Mouse (Mus musculus): ENCODE data around the gene Vwa5b1.

The Vwa5b1 gene

DNA sequence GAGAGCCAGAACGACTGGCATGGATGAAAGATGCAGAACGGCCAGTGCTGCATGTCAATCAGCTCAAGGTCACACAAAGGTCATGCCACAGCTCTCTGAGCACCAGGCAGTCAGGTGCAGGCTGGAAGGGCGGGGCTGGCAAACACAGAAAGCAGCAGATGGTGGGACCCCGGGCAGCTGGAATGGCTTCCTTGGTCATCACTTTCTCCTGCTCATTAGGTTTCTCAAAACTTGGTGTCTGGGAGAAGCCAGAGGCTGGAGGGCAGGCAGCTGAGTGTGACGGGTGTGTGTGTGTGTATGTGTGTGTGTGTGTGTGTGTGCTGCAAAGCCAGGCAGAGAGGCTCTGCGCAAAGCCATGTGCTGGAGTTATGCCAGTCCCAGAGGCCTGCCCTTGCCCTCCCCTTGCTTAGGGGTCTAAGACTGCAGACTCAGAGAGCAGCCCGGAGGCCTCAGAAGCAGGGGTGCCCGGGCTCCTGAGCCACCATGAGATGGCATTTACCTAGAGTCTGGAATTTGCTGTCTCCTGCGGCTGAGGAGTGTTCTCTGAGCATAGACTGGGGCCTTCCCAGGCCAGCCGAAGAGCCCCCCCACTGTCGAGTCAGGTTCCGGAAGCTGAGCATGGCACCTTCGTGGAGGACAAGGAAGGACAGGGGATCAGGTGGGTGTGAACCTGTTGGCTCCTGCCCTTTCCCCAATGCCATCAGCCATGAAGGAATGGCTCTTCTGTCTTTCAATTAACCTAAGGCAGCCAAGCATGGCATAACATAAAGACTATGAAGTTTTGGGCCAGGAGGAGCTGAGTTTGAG, 60.7 kb downstream of the Vwa5b1 start:
- DNase-seq: peak; percentile 75

DNA sequence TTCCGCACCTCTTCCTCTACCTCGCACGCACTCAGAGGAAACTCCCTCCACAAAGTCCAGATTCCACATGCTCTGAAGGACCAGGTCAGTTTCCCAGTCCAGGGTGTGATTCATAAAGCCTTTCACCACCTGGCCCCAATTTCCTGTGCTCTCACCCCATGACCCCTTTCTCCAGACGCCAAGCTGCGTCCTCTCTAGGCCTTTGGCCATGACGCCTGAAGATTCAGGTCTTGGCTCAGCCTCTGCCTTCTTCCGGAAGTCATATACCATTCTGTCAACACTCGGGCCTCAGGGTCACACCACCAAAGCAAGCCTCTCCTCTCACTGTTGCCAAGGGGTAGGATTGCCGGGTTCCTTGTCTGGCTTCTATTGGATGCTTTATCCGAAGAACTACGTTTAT, 65.8 kb downstream of the Vwa5b1 start:
- no peak for DNase-seq

DNA sequence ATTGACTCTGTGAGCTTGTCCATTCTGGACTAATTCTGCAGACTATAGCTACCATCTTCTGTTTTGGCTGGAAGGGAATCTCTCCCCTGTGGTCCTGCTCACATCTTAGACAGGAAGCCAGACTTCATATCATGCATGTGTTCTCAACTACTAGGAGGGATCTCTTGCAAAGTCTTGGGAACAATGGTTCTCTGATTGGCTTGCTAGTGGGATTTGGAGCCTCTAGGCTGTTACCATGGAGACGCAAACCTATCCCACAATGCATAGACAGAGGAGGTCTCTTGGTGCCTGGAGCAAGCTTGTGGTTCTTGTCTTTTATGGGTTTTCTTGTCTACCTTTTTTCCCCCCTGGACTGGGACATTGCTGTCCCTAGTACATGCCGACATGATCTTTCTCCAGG, 67.4 kb downstream of the Vwa5b1 start:
- peak; percentile 60 for DNase-seq

DNA sequence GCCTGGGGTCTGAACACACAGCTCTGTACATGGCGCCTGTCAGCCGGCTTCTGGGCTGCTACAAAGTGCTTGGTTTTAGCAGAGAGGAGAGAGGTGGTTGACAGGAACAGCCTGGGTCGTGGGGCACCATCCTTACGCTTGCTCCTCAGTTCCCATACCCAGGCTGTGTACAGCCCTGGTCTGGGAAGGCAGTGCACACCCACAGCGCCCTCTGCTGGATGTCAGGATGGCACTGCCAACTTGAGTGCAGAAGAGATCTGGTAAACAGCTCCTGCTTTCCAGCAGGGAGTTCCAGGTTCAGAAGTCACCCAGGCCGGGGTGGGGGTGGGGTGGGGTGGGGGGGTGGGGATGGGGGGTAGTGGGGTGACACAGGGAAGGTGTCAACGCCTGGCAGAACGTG, 73.7 kb downstream of the Vwa5b1 start:
- DNase-seq: peak; percentile 90

DNA sequence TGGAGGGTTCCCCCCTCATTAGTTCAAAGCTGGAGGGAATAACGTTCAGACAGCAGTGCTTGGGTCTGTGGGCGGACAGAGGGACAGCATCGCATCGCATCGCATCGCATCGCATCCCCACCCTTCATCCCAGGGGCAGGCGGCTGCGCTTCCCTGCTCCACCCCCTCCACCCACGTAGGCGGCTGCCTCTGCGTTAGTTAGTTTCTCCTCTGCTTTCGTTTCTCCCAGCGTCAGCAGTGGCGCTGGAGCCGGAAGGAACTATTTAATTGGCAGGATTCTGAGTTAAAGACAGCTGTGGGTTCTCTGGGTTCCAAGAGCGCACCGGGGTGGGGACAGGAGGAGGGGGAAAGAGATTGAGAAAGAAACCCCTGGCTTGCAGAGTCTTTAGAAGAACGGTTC, 80.2 kb downstream of the Vwa5b1 start:
- peak; percentile 53 for DNase-seq

DNA sequence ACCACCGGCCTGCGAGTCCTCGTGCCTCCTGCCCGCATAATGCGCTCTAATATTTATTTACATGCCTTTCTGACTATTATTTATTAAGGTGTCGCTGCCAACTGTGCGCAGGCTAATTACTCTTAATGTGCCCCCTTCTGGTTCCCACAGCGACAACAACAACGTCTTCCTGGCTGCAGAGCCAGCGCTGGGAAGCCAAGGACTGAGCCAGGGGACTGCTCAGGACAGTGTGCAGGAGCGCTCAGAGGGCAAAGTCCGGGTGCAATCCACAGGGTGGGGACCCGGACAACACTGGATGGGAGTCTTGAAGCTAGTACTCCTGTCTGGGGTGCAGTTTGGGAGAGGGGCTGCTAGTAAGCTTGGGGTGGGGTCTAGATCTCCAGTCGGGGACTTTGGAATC, 80.8 kb downstream of the Vwa5b1 start:
- no peak for DNase-seq

DNA sequence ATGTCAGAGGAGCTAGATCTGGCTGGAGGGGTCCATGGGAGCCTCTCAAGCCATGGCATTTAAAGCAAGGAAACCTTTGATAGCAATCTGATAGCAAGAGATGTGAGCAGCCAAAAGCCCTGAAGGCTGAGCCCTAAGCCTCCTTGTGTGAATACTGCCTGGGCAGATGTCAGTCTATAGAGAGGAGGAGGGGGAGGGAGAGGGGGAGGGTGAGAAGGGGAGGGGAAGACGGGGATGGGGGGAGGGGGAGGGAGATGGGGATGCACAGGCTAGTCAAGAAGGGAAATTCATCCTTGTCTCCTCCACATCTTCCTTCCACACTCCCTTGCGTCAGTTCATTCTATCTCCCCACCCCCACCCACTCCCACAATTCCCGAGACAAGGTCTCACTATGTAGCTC, 81.4 kb downstream of the Vwa5b1 start:
- peak; percentile 54 for DNase-seq

DNA sequence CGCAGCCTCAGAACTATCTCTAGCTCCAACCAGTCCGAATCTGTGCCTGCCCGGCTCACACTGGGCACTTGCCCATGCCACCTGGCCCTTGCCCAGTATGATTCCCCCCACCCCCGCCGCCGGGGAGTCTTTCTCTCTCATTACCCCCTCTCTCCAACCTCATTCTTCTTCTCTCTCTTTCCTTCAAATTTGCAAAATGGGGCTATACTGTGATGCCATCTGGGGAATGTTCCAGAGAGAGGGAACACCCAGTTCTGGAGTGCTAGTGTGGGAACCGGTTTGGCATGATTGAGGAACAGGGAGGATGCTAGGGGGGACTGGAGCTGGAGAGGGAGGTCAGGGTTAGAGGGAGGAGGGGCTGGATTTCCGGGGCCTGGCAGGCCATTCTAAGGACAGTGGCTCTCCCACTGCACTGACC, 82.2 kb downstream of the Vwa5b1 start:
- DNase-seq: no peak

DNA sequence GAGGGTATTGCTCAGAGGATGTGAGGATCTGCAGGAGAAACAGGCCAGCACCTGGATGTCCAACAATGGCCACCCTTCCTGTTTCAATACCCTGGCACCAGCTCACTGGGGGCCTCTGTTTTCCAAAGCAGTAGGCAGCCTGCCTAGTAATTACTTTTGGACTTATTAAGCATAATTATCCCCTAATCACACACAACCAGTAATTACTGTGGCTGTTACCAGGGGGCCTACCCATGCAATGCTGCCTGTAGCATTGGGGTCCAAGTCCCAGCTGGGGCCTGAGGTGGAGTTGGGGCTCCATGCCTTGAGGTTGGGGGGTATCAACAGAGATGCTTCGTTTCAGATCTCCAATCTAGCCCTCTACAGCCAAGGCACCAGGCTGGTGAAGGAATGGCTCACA, 82.6 kb downstream of the Vwa5b1 start:
- DNase-seq: peak; percentile 49

DNA sequence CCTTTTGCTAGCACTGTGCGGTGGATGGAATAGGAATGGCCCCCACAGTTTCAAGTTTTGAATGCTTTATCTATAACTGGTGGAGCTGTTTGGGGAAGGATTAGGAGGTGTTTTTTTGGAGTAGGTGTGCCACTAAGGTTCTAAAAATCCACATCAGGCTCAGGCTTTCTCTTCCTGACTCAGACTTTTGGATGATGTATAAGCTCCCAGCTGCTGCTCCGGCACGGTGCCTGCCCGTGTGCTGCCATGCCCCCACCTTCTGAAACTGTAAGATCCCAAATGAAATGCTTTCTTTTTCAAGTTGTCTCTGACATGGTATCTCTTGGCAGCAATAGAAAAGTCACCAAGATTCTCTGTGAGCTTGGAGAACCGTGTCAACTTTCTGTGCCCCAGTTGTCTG, 84.1 kb downstream of the Vwa5b1 start:
- DNase-seq: no peak

DNA sequence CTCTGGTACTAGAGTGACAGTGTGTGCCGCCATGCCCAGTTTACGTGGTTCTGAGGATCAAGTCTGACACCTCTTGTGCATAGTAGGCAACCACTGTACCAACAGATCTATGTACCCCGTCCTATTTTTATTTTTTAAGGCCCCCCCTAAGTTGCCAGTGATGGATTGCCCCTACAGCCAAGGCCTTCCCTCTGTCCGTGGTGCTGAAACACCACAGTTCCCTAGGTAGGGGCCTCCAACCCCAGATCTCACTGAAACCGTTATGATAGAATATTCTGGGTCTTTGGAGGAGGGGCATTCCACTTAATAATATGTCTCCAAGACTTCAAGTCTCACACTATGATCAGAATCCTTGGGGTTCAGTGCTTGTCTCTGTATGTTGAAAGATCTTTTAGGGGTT, 85.1 kb downstream of the Vwa5b1 start:
- DNase-seq: no peak

DNA sequence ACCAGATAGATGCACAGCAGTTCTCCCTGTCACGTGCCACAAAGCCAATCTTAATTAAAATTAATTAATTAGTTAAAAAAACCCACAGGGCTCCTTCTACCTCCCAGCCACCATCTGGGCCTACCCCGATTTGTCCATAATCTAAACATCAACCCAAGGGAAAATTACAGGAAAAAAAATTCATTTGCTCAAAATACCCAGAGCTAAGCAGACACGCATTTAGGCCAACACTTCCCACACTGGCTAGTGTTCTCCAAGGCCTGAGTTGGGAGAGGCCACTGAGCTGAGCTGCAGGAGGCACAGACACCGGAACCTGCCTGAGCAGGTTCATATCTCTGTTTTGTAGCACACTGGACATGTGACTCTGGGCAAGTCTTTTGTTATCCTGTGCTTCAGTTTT, 86.7 kb downstream of the Vwa5b1 start:
- peak; percentile 28 for DNase-seq

DNA sequence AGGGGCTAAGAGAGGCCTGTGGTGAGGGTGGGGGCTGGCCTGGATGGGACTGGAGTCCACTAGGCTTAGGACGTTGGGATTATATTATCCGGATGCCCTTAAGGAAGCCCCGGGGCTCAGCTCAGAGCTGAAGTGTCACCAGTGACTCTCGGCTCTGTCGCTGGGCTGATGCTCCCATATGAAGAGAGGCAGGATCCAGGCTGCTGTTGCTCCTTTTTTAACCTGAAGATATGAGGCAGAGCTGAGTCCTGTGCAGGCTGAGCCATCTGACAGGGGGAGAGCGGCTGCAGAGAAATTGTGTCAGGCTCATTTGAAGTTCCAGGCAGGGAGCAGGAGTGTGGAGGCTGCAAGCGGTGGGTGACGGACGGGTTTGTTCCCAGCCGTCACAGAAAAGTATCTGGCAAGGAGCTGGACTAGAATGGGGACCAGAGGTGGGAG, 87.5 kb downstream of the Vwa5b1 start:
- DNase-seq: peak; percentile 46

DNA sequence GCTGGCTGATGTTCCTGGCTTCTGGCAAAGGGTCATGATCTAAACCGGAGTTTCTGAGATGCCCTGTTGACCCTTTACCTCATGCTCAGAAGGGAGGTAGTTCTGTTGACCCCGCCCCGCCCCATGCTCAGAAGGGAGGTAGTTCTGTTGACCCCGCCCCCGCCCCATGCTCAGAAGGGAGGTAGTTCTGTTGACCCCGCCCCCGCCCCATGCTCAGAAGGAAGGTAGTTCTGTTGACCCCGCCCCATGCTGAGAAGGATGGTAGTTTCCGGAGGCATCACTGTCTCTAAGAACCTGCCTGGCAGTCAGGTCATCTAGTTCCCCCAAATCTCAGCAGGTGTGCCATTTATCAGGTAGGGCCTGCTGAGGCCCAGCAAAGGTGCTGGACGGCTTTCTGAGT, 88.1 kb downstream of the Vwa5b1 start:
- DNase-seq: no peak

DNA sequence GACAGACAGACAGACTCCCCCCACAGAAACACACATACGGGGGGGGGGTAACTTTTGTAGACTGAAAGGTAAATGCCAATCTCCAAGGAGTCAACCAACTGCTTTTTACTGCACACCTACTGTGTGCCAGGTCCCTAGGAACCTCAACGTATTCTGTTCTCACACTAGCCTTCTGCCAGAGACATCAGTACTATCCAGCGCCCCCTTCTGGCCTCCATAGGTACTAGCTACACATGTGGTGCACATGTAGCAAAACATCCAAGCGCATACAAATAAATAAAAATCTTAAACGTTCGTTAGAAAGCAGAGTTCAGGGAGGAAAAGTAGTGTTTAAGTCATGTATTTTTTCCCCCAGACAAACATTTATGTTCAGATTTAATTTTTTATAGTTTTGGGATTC, 88.6 kb downstream of the Vwa5b1 start:
- DNase-seq: peak; percentile 42

DNA sequence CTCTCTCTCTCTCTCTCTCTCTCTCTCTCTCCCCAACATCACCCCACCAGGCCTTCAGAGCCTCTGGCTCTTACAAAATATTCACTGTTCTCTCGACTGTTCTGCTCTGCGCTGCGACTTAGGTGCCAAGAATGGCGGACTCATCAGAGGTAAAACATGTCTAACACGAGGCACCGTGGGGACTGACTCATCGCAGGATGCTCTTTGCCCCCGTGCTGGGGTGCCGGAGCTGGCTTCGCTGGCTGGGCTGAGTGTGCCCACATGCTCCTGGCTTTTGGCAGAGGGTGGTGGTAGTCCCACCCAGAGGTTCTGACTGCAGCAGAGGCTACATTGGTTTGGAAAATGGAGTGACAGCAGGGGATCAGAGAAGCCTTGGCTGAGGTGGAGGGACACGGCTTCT, 89.4 kb downstream of the Vwa5b1 start:
- DNase-seq: no peak

DNA sequence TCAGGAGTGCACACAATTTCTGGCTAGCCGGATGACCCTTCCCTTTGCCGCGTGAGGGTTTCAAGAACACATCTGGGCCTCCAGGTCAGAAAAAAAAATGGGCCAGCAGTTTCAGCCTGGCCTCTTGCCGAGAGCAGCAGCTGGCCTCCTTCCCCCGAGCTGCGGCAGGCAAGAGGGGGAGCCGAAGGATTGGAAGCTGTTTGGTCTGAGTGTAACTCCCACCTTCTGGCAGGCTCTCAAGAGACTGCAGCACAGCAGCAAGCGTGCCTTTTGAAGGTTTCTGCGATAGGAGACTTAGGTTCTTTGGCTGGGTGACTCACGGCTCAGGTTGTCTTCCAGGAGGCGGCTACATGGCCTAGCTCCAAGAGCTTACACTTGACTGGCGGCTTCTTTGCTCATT, 92.5 kb downstream of the Vwa5b1 start:
- DNase-seq: peak; percentile 45

DNA sequence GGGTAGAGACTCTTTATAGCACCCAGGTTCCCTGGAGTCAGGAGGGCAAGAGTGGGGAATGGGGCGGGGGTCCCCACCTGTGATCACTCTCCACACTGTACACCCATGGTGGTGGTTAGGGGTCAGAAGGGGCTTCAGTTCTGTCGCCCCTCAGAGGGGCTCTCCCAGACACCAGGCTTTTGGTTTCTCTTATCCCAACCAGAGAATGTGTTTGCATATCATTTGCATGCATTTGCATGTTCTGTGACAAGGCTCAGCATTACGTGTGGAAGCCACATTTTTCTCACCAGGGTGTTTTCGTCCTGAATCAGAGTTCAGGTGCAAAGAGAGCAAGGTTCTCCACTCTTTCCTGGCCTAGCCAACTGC, 97.6 kb downstream of the Vwa5b1 start:
- DNase-seq: no peak

DNA sequence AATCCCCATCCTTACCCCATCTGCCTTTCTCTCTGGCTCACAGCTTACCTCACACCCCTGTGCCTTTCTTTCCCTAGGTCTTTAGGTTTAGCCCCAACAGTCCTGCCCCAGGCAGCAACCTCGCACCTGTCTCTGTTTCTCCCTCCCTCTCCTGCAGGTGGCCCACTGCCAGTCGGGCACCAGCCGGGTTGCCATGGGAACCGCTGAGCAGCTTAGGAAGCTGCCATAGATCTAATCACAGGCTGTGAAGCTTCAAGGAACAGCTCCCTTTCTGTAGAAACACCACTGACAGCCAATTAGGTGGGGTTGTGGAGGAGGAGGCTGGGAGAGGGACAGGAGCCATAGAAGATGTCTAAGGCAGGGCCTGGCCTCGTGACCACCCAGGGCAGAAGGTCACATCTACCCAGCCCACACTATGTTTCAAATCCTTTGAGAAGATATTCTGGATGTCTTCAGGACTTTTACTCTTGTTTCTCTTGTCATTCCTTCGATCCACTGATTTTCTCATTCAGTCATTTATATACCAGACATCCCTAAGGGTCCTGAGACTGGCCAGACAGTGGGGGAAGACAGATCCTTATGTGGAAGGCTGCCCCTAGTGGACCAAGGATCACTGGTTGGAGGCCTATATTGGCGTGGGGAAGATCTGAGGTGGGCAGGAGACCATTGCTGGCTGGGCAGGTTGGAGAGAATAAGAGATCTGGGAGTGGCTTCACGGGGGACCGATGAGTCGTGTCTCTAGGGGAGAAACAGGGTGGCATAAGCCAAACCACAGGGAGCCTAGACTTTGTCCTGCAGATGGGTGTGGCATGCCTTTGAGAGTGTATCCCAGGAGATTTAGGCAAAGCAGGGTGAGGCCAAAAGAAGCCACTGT, 98.2 kb downstream of the Vwa5b1 start:
- DNase-seq: peak; percentile 88

DNA sequence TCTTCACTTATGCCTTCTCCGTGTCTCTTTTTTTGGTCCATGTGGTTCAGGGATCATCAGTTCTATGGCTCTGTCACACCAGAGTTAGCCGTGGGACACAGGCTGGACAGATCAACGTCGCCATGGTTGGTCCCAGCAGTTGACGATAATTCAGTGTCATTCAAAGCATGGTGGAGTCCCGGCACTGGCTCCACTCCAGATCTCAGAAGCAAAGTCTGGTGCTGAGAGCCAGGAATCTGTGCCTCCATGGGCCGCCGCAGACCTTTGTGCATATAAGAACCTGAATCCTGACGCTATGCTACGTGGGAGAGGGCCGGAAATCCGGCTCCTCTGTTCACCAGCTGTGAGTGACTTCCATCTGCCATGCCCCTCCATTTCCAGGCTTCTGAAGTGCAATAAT, 100.1 kb downstream of the Vwa5b1 start:
- no peak for DNase-seq

DNA sequence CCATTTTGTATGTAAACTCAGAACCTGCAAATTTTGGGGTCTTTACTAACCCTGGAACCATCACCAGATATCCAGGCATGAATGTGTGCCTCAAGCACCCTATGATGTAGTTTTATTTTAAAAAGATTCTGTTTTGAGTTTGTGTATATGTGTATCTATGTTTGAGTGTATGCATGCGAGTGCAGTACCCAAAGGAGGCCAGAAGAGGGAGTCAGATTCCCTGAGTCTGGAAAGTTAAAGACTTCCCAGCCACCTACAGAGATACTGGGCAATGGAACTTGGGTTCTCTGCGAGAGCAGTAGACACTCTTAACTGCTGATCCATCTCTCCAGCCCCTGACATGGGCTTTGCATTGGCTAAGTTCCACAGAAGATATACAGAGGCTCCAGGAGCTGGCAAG, 101.8 kb downstream of the Vwa5b1 start:
- no peak for DNase-seq

DNA sequence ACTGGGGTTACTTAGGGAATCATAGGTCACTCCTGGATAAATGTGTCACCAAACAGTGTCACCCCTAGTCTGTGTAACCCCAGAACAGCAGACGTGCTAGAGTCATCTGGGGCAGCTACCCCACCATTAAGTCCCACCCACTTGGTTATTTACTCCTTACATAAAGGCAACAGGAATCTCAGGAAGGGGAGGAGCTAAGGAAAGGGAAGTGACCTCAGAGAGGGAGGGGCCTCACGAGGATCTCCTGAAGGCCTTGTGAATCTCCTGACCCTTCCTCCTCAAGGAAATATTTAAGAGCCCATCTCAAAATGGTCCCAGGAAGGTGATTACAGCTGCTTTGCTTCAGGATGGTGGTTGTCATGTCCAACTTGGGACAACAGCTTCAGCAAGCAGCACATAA, 103.9 kb downstream of the Vwa5b1 start:
- DNase-seq: no peak

DNA sequence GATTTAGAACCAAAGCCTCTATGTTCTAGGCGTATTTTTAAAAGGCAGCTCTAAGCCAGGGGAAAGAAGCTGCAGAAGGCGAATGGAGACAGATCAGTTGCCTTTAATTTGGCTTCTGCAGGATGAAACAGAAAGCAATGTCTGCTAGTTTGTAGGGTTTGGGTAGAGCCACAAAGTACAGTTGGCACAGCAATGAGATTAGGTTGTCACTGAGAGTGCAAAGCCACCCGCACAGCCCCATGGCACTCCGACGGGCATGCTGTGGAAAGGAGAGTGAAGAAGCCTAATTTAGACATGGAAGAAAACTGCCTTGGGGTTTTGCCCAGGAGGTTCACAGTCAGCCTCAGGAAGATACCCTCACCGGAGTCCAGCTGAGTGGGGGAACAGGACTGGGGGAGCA, 105.7 kb downstream of the Vwa5b1 start:
- no peak for DNase-seq

DNA sequence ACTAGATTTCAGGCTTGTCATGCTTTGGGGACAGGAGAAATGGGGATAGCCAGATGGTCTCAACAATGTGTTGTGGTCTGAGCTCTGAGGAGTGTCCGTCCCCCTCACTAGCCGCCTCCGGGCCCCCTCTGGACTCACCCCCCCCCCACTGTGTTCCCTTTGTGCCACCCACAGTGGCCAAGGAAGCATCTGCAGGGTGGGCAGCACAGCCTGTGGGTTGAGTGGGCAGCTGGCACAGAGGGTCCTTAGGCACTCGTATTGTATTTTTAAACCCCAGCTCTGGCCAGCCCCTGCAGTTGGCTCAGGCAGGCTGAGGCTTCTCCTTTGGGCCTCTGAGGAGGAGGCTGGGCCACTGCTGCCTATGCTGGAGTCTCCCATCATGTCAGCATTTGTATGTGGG, 110.0 kb downstream of the Vwa5b1 start:
- DNase-seq: peak; percentile 38

Data from retina, postnatal 1 day (tissue).